Mouse (Mus musculus) kidney, adult 8-10 months (tissue): ENCODE measurements at regions not wholly inside any gene's neighbourhood (a gene's known extent, or its start where the extent isn't known, plus 50 kb on each side); places are given as distances from the start of the nearest gene placed in this dataset.

ENCODE experiments used
- DNase-seq, 2 experiments: peaks; one replicate each; pipeline ENCODE4 v3.0.0; 2022

- DNase-seq: peak; percentile 29 to 75
These were observed 195.2 kb upstream of the Bmper start for GRCm38 (mm10) chr9:23027377-23028313.

- no peak for DNase-seq
These were observed 193.5 kb upstream of the Bmper start for GRCm38 (mm10) chr9:23029421-23029820.

GRCm38 (mm10) chr9:23030138-23030537 is 192.7 kb upstream of the Bmper start:
- peak; percentile 29 to 44 for DNase-seq

- DNase-seq: peak in 1 of 2 experiments; percentile 12
These were observed 192.3 kb upstream of the Bmper start for GRCm38 (mm10) chr9:23030546-23030945.

GRCm38 (mm10) chr9:23031916-23032315 is 191.0 kb upstream of the Bmper start:
- DNase-seq: peak; percentile 26 to 35

DNA sequence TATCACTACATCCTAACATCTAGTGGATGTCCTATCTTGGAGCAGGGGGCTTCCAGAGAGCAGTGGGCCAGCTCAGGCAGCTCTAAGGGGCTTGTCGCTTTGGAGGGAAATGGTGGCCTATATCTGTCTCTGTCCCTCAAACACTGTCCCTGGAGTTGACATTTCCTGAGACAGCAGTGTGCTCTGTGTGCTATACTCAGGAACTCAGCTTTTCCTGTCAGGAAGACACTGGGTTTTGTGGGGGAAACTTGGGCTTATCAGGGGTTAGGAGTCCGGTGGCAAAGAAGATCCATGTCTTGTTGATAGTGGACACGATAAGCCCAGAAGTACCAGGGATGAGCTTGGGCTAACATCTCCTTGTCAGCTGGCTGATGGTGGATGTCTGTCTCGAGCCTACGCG is 187.6 kb upstream of the Bmper start:
- DNase-seq: no peak

DNA sequence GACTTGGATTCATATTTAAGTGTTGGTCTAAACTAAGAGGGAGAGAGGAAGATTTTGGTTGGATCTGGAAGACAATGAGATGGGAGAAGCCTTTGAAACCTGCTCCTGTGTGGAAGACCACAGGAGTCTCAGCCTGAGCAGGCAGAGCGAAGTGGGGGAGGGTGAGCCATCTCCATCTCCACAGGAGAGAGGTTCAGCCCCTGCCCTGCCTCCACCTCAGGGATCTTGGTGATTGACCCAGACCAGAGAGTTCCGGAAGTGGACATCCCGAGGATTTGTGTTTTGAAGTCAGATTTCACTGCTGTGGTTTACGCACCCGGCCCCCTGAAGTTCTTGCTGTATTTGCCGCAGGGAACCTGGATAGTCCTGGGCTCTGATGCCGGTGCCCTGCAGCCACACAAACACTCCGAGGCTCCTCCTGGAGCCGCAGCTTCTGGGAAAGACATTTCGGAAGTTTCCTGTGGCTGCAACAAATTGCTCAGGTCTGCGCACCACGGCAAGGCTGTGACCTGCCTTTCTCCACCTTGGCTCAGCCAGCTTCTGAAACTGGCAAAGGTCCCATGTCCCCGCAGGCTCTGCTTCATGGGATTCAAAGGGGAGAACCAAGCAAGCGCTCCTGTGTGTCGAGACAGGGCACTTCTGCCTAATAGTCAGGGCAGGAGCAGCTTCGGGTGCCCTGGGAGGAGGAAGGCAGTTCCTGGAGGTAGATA is 186.8 kb upstream of the Bmper start:
- DNase-seq: peak; percentile 3 to 18

GRCm38 (mm10) chr9:23037513-23037914 is 185.4 kb upstream of the Bmper start:
- DNase-seq: no peak

DNA sequence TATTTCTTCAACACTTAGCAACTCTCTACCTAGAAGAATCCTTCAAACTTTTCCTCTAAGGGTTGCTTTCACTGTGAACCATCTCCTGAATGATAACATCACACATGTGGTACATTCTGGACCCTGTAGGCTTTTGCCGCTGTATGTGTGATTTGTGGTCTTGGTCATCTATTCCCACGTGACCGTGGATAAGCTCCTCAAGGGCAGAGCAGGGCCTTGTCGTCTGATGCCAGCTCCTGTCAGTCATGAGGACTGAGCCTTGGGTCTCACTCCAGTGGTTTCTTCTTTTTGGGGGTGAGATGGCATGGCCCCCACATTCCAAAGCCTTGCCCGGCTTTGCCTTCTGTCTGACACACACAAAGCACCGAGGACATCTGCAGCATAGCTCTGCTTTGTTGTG is 183.3 kb upstream of the Bmper start:
- no peak for DNase-seq

DNA sequence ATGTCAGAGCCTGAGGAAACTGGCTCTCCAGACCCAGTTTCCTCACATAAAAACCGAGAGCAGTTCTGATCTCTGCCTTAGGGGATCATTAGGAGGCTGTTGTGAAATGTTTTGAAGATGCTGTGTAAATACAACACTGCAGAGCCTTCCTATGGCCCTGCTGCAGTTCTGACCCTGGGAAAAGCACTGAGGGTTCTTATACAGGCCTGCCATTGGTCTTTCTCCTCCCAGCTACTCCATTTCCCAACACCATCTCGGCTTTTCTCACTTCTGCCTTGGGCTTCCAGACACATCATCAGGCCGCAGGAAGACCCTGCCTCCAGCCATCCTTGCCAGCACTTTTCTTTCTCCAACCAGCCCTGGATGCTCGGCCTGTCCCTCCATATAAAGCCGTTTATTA is 181.9 kb upstream of the Bmper start:
- DNase-seq: no peak

GRCm38 (mm10) chr9:23041537-23042472 is 181.1 kb upstream of the Bmper start:
- peak; percentile 8 to 19 for DNase-seq

DNA sequence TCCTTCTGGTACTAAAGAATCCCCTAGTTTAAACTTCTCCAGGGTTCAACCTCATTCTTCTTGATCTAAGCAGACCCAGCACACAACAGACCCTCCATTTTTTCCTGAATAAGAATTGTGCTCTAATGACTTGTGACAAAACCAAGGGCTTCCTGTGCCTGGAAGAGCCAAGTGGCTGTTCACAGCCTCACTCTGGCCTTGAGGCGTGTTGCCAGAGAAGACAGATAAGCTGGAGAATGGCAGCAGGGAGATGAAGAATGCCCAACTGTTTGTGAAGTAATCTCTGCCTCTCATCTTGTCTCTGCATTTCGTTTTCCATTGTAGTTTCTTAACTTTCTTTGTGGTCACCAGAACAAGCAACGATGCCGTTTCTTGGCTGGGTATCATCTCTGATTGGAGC is 179.9 kb upstream of the Bmper start:
- DNase-seq: no peak

- no peak for DNase-seq
These were observed 177.4 kb upstream of the Bmper start for GRCm38 (mm10) chr9:23045486-23045885.

GRCm38 (mm10) chr9:23050751-23051150 is 172.1 kb upstream of the Bmper start:
- DNase-seq: no peak

DNA sequence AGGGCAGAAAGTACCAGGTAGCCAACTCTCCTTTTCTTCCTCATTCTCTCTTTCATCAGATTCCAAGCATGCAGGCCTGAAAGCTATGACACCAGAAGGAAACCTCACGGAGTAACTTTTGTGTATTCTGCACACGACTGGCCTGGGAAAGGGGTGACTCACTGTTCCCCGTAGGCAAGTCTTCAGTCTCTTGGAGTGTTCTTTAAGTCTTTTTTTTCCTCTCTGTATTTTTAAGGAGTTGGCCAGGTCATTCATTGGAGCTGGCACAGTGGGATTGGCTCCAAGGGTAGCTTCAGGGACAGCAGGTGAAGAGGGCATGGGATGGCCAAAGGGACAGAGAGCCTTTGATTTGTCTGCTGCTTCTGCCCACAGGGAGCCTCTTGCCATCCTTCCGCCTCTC is 163.3 kb upstream of the Bmper start:
- no peak for DNase-seq

DNA sequence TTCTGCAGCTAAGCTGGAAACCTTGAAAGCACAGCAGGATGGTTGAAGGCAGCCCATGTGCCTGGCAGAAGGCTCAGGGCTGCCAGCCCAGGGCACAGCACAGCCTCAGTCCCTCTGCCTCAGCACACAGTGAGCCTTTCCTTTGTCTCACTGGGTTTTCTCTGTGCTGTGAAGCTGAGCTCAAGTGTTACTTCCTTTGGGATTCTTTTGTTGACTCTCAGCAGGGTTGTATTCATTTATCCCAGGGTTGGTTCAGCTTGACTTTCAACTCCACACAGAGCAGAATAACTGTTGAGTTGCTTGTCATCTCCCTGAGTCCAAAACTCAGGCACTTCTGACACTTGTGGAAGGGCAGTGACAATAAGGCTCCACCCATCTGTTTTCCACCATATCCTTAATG is 162.3 kb upstream of the Bmper start:
- DNase-seq: no peak

DNA sequence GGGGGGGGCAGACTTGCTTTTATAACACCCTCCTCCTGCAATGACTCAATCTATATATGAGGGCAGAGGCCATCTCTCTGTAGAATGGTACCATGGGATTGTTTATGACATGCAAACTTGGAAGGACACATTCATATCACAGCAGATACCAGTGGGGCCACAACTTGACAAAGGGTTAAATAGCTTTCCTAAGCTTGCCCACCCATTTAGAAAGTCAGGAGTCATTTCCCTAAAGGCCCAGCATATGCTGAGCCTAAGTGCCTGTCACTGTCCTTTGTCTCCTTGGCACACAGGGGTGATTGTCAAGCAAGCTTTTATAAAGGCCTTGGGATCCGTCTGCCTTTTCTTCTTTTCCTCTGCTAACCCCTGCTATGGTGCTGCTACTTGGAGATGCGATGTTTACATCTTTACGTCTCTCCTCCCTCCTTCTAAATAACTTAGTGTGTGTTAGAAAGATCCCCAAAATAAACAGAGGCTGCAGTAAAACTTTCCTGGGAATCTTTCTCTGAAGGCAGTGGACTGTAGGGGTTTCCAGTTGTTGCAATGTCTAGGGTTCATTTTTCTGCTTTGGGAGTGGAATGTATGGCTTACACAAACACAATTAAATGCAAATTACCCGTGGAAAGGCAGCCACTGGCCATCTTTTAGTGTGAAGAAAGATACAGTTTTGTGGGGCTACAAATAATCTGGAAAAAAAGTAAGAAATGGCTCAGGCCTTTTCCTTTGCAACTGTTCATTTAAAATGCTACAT is 161.5 kb upstream of the Bmper start:
- DNase-seq: no peak

DNA sequence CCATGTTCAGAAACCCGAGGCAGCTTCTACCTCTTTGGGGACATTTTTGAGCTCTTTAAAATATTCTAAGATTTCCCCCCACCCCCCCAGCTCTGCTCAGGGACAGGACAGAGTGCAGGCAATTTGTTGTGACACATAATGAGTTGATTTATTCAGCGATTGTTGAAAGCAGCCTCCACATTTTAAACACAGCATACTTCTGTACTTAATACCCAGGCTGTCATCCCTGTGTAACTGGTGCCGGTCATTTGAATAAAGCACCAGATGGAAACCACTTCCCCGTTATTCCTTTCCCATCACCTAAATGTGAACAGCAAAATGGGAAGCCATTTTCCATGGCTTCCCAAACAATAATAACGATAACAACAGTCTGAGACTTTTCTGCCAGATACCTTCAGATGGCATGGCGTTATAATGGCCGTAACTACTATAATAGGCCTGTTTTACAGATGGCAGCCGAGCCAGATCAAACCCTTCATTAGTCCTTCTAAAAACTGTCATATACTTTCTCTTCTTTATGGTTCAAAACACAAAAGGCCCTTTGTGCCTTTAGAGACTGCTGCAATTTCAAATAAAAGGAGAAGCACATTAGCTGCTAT is 160.7 kb upstream of the Bmper start:
- DNase-seq: no peak

GRCm38 (mm10) chr9:23062656-23063444 is 160.0 kb upstream of the Bmper start:
- no peak for DNase-seq

GRCm38 (mm10) chr9:23064001-23064400 is 158.9 kb upstream of the Bmper start:
- DNase-seq: no peak

GRCm38 (mm10) chr9:23064811-23065210 is 158.1 kb upstream of the Bmper start:
- no peak for DNase-seq
